Mouse (Mus musculus) kidney, postnatal 4 days (tissue): ENCODE results near the gene H1fnt.

Experiments
- DNase-seq, 2 experiments: peaks; one replicate each; pipeline ENCODE4 v3.0.0; 2021; ENCODE audit warnings: mixed read lengths in 2 of 2

The H1fnt gene

GRCm38 (mm10) chr15:98257193-98257592, at the start of gene H1fnt:
TSS of gene H1fnt (minus strand) at chr15:98257293.
- no peak for DNase-seq

DNA sequence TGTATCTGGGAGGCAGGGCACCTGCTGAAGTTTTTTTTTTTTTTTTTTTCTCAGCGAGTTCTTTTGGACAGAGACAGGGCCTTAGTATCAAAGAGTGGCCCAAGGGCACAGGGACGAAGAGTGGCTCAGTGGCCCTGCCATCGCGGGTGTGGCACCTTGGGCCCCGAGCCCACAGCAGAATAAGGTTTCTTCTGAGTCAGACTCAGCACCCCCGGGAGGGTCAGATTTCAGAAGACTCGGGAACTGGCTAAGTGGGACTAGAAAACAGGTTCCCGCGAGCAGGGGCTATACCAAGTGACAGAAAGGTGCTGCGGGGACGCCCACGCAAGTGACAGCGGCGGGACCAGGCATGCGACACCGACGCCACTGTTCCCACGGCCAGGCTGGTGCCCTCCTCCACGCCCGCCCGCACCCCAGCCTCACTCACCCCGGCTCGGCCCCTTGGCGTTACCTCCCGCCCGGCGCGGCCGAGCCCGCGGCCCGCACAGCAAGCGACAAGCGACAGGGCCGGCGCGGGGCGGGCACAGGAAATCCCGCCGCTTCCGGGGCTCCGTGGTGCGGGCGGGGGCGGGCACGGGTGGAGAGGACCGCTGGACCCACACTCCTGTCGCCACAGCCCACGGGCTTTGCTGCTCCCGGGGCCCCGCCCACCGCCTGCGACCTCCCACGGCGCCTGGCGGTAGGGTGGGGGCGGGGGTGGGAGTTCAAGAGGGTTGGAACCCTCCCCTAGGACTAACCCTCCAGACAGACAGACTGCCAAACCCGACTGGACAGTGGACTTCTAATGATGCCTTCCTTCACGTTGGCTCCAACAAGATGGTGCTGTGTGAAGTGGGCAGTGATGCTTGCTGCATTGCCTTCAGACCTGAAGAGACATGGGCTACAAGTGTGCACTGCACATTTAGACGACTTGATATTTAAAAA, 38.8 kb upstream of the H1fnt start, which contains the start of gene Zfp641:
TSS of gene Zfp641 (minus strand) at position 534 of the 924 bp plus-strand sequence.
- peak; percentile 64 to 75 for DNase-seq

DNA sequence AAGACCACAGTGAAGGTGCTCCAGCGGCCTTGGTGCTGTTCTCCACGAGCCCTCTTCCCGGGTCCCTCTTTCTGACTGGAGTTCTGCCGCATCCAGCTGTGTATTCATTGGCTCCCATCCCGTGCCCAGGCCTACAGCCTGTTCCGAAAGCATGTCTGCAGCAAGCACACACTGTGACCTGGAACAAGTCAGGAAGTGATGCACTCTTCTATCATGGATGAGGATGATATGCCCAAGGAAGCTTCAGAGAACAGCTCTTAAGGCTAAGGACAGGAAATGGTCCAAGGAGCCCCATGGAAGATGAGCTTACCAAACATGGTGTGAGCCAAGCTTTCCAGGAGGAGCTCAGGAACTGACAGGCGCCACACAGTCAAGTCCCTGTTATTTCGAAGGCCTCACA, 36.6 kb upstream of the H1fnt start:
- no peak for DNase-seq

GRCm38 (mm10) chr15:98288566-98288965, 31.5 kb upstream of the H1fnt start:
- no peak for DNase-seq

- DNase-seq: peak in 1 of 2 experiments; percentile 35
Measured at GRCm38 (mm10) chr15:98286418-98286817, 29.3 kb upstream of the H1fnt start.

- DNase-seq: no peak
Measured at GRCm38 (mm10) chr15:98257776-98258175, 683 bp upstream of the H1fnt start.

- DNase-seq: no peak
Measured at GRCm38 (mm10) chr15:98256271-98256670, 822 bp downstream of the H1fnt start.

GRCm38 (mm10) chr15:98235442-98235841, 21.7 kb downstream of the H1fnt start:
- DNase-seq: no peak

DNA sequence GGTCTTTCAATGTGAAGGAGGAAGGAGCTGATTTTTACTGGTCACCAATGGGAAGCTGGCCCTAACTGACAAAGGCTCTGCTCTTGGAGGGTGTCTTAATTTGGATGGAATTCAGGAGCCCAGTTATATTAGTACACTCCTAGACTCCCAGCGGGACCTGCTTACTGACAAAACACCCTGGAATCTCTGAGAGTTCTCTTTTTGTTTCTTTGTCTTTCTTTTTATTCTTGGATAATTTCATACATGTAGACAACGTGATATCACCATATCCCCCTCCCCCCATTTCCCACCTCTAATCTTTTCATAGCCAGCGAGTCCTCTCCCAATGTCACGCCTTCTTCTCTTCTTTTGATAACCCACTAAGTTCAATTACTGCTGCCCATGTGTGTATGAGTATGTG, 22.7 kb downstream of the H1fnt start, which contains the start of gene Olfr286:
TSS of gene Olfr286 (minus strand) at position 101 of the 400 bp plus-strand sequence.
- DNase-seq: no peak

- DNase-seq: no peak
Measured at GRCm38 (mm10) chr15:98226096-98226495, 31.0 kb downstream of the H1fnt start.

DNA sequence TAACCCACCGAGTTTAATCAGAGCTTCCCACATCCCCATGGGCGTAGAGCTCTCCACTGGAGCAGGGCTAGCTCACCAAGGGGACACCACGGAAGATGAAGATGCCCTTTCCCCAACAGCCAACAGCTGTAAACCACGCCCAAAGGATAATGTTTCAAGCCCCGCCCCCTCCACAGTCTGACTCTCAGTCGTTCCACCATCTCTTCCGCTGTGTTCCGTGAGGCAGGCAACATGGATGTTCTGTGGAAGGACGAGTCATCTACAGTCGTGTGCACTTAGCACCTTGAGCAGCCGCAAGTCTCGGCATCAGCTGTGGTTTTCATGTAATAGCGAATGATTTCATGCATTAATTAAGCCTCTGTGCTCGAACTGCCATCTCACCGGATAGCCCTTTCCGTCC, 31.5 kb downstream of the H1fnt start:
- peak; percentile 27 to 40 for DNase-seq

- DNase-seq: no peak
Measured at GRCm38 (mm10) chr15:98222377-98222776, 34.7 kb downstream of the H1fnt start.

DNA sequence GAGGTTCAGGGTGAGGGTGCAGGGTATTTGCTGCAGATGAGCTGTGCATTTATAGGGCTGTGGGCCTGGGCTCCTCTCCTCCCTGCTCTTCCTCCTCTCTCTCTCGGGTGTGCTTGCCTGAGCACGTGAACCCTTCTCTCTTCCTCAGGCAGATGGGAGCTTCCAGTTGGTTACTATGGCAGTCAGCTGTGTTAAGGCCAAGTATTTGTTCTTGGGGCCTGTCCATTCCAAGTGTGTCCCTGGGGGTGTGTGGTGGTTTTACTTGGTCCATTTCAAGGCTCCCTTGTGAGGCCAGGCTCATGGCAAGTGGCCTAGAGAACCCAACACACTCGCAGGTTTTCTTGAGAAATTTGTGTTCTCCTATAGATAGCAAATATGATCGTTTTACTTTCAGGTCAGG, 36.2 kb downstream of the H1fnt start, which contains the start of the genes Gm44579 and Olfr287:
TSS of gene Gm44579 (minus strand) at position 101 of the 400 bp plus-strand sequence.
TSS of gene Olfr287 (minus strand) at position 180 of the 400 bp plus-strand sequence.
- no peak for DNase-seq

DNA sequence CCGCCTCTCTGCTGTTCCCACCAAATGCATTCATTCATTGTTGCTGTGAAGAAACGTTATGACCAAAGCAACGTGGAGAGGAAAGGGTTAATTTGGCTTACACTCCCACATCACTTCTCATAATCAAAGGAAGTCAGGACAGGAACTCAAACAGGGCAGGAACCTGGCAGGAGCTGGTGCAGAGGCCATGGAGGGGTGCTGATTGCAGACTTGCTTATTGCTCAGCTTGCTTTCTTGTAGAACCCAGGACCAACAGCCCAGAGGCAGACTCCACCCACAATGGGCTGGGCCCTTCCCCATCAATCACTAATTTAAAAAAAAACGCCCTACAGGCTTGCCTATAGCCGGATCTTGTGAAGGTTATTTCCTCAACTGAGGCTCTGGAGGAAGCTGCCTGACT, 43.0 kb downstream of the H1fnt start:
- peak in 1 of 2 experiments; percentile 3 for DNase-seq

GRCm38 (mm10) chr15:98213336-98213870, 43.7 kb downstream of the H1fnt start:
- peak; percentile 3 to 7 for DNase-seq

DNA sequence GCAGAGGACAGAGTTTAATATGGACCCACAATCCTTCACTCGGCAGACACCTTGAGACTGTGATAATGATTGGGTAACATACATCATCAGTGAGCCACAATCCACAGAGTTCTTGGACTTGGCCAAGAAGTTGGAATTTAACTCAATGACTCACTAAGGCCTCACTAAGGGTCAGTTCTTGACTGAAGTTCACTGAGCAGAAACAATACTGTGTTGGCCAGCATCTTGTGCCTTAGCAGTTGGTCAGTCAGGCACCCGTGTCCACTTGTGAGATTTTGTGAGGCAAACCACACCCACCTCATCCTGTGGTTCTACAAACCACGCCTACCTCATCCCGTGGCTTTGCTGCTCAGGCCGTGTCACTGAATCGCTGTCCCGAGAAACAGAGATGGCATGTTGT, 47.4 kb downstream of the H1fnt start:
- DNase-seq: peak; percentile 4 to 23
